9 mouse cellular contexts compared by ENCODE assay signal in the genomic region with DNA sequence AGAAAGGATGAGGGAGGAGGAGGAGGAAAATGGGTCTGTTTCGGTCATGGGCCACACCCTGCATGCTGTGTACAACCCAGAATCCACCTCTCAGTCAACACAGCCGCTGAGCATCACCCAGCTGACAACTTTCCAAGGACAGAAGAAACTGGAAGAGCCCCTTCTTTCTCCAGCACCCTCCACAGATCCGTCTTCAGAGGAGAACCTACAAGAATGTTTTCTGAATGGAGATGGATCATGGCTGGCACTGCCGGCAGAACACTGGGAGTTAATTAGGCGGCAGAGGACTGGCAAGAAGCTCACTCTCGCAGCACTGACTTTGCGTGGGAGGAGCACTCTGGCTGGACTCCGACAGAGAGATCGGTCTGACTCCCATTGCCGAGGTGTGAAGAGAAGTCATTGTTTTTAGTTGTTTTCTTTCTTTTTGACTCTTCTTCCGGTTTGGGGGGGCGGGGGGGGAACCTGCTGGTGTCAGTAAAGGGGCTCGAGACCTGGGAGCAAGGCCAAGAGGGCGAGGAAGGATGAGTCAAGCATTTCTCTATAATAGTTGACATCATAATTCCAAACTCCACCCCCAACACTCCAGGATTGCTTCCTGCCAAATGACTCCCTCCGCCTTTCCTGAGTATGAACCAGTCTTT. TPM values are rescaled to one million over a fixed set of nuclear protein-coding genes. Genes with fewer than 3 reads are reported as not detected.
DNase-seq lines count a peak whose midpoint lies in the region; ATAC-seq and TF ChIP-seq lines count a peak whose summit lies in the region.
"Had no signal": no experiment of that assay in that cellular context is flagged by ENCODE, and none has a peak within 500 bp of the region (broad histone marks: within the 10 kb centered on the region; RNA-seq: fewer than 3 reads in every experiment).

No protein-coding gene starts in this region.

- H3K79me2 ChIP-seq in liver, adult 2 months (ENCODE audit: control insufficient read depth, insufficient read depth, low read length), result peaks cover 11% of the 10 kb centered on the region

- no peaks in the 10 kb centered on the region for H3K9me3 ChIP-seq in liver, embryonic 11.5 days (ENCODE audit: control insufficient read depth, low read length)
- H3K9me3 ChIP-seq in lung, embryonic 16.5 days (ENCODE audit: control insufficient read depth, low read length), result no peaks in the 10 kb centered on the region
- no peaks in the 10 kb centered on the region for H3K9me3 ChIP-seq in hindbrain, embryonic 13.5 days

- TF ChIP-seq CTCF in liver, adult 2 months (IDR thresholded peaks at IDR 0.05; ENCODE audit: low read depth, low read length), result no peak

- H3K4me1 ChIP-seq in liver, adult 2 months (ENCODE audit: control insufficient read depth, insufficient read depth, low read length), result peaks cover 14% of the 10 kb centered on the region
- H3K4me1 ChIP-seq in liver, embryonic 11.5 days (replicated peaks; ENCODE audit: control insufficient read depth, insufficient read depth, low read length), result peaks cover 2% of the 10 kb centered on the region
- peaks cover 12% of the 10 kb centered on the region for H3K4me1 ChIP-seq in brown adipose tissue, adult 24 weeks (ENCODE audit: control insufficient read depth, insufficient read depth, insufficient read length, low read length)
- peaks cover 12% of the 10 kb centered on the region for H3K4me1 ChIP-seq in lung, embryonic 16.5 days (replicated peaks; ENCODE audit: control insufficient read depth, insufficient read depth, low read length)
- peaks cover 19% of the 10 kb centered on the region for H3K4me1 ChIP-seq in hindbrain, embryonic 13.5 days (replicated peaks)

- no peak overlapping the region for H3K27ac ChIP-seq in liver, adult 2 months (replicated peaks; ENCODE audit: insufficient read depth, low read depth, low read length)
- no peak overlapping the region for H3K27ac ChIP-seq in liver, embryonic 11.5 days (ENCODE audit: low read depth, low read length)
- no peak overlapping the region; the same call in 1 of the 2 replicates for H3K27ac ChIP-seq in brown adipose tissue, adult 24 weeks (replicated peaks; ENCODE audit: low read depth, low read length)
- H3K27ac ChIP-seq in lung, embryonic 16.5 days (ENCODE audit: low read length), result no peak overlapping the region
- no peak overlapping the region for H3K27ac ChIP-seq in hindbrain, embryonic 13.5 days
- H3K27ac ChIP-seq: macrophage had no signal

- DNase-seq in liver, adult 2 months (ENCODE audit: extremely low read depth, low read depth, low spot score), result peak; percentile 12
- no peak for DNase-seq in liver, embryonic 11.5 days (ENCODE audit: low spot score)
- DNase-seq in heart, postnatal 25 days (ENCODE audit: low spot score), result peak; percentile 47
- no peak for DNase-seq in embryo, embryonic 11 days

- 65% methylated on average over 15 of the region's 15 CpGs for WGBS in liver, adult 2 months
- 57% methylated on average over 14 of the region's 15 CpGs for WGBS in liver, embryonic 11.5 days
- 26% methylated on average over 15 of the region's 15 CpGs for WGBS in lung, embryonic 16.5 days
- WGBS in hindbrain, embryonic 13.5 days, result 54% methylated on average over 15 of the region's 15 CpGs

- no peak overlapping the region for H3K4me2 ChIP-seq in liver, embryonic 11.5 days
- H3K4me2 ChIP-seq in lung, embryonic 16.5 days (ENCODE audit: low read depth, low read length), result peak overlapping the region; percentile 42
- no peak overlapping the region for H3K4me2 ChIP-seq in hindbrain, embryonic 13.5 days

- no peaks in the 10 kb centered on the region for H3K36me3 ChIP-seq in liver, adult 2 months (ENCODE audit: control insufficient read depth, insufficient read depth, low read length)
- no peaks in the 10 kb centered on the region for H3K36me3 ChIP-seq in liver, embryonic 11.5 days (ENCODE audit: control insufficient read depth, insufficient read depth, low read length)
- H3K36me3 ChIP-seq in lung, embryonic 16.5 days (ENCODE audit: control insufficient read depth, insufficient read depth, low read length), result no peaks in the 10 kb centered on the region
- 0 out of 2 replicates have a peak, but pooled peaks cover 1% of the 10 kb centered on the region for H3K36me3 ChIP-seq in hindbrain, embryonic 13.5 days

- no peak overlapping the region for H3K9ac ChIP-seq in liver, adult 2 months (ENCODE audit: low read depth, low read length)
- H3K9ac ChIP-seq in liver, embryonic 11.5 days (ENCODE audit: low read depth, low read length), result no peak overlapping the region
- no peak overlapping the region for H3K9ac ChIP-seq in lung, embryonic 16.5 days (ENCODE audit: low read length)
- no peak overlapping the region for H3K9ac ChIP-seq in hindbrain, embryonic 13.5 days

- H3K27me3 ChIP-seq in liver, adult 2 months (ENCODE audit: control insufficient read depth, insufficient read depth, low read length), result no peaks in the 10 kb centered on the region
- no peaks in the 10 kb centered on the region for H3K27me3 ChIP-seq in liver, embryonic 11.5 days (replicated peaks; ENCODE audit: control insufficient read depth, insufficient read depth, low read length)
- H3K27me3 ChIP-seq in lung, embryonic 16.5 days (ENCODE audit: control insufficient read depth, insufficient read depth, low read depth, low read length), result no peaks in the 10 kb centered on the region
- H3K27me3 ChIP-seq in hindbrain, embryonic 13.5 days, result peaks cover 53% of the 10 kb centered on the region

- intact Hi-C loops in heart, postnatal 25 days (cut with DNase I), result no loop called here

- H3K4me3 ChIP-seq in liver, adult 2 months (ENCODE audit: insufficient read depth, low read depth, low read length), result no peak overlapping the region
- H3K4me3 ChIP-seq in liver, embryonic 11.5 days (ENCODE audit: low read depth, low read length), result no peak overlapping the region
- H3K4me3 ChIP-seq in brown adipose tissue, adult 24 weeks (ENCODE audit: insufficient read depth, low read depth, low read length), result 0 out of 2 replicates have a peak overlapping the region, but pooled peaks have one; percentile 16
- 0 out of 2 replicates have a peak overlapping the region, but pooled peaks have one; percentile 8 for H3K4me3 ChIP-seq in lung, embryonic 16.5 days (ENCODE audit: low read length)
- H3K4me3 ChIP-seq in hindbrain, embryonic 13.5 days, result no peak overlapping the region

- ATAC-seq in liver, embryonic 11.5 days (replicated peaks; ENCODE audit: low FRiP score), result no peak
- ATAC-seq in lung, embryonic 16.5 days (ENCODE audit: low read depth), result no peak
- ATAC-seq in hindbrain, embryonic 13.5 days (ENCODE audit: low FRiP score), result no peak
- no peak for ATAC-seq in CD4-positive, CD25-positive, alpha-beta regulatory T cell, adult 4 months

- no peak for TF ChIP-seq POLR2A in liver, adult 2 months (IDR thresholded peaks at IDR 0.05; ENCODE audit: extremely low read depth, insufficient read depth, low read length)

RNA-seq across cellular contexts. Expression of a gene that starts 2.2 kb away (rescaled TPM):
- total RNA-seq in liver, adult 2 months (2014; rRNA removed), result 11.7 and 20.5 TPM in 2 replicates
- polyA plus RNA-seq in liver, adult 2 months (2012; rRNA removed), result 3.0 and 3.2 TPM in 2 replicates
- polyA plus RNA-seq in liver, embryonic 11.5 days (2014; fragmentation: Nextera tagmentation; extraction: Ambion mirVana), result 32.7 and 33.2 TPM in 2 replicates
- polyA plus RNA-seq in brown adipose tissue, adult 24 weeks (2012; ENCODE audit: insufficient read depth, insufficient read length, missing spikeins), result 16.5 and 18.5 TPM in 2 replicates
- total RNA-seq in heart, postnatal 25 days (2021), result 10 to 100 TPM; 20.5 to 23.2 TPM
- polyA plus RNA-seq in lung, embryonic 16.5 days (2015; fragmentation: Nextera tagmentation; extraction: Ambion mirVana), result 24.9 and 30.5 TPM in 2 replicates
- 34.7 and 39.0 TPM in 2 replicates for polyA plus RNA-seq in hindbrain, embryonic 13.5 days (2015; fragmentation: Nextera tagmentation; extraction: Ambion mirVana)
- 1 to 10 TPM; 7.2 to 9.1 TPM for polyA plus RNA-seq in CD4-positive, CD25-positive, alpha-beta regulatory T cell, adult 4 months (2017; shearing (Covaris generic))

RNA-seq across cellular contexts. Expression of a gene that starts 28.6 kb away (rescaled TPM):
- not detected in 2 replicates for total RNA-seq in liver, adult 2 months (2014; rRNA removed)
- not detected in 2 replicates for polyA plus RNA-seq in liver, adult 2 months (2012; rRNA removed)
- polyA plus RNA-seq in liver, embryonic 11.5 days (2014; fragmentation: Nextera tagmentation; extraction: Ambion mirVana), result not detected in 2 replicates
- not detected in 2 replicates for polyA plus RNA-seq in brown adipose tissue, adult 24 weeks (2012; ENCODE audit: insufficient read depth, insufficient read length, missing spikeins)
- total RNA-seq in heart, postnatal 25 days (2021), result not detected
- polyA plus RNA-seq in lung, embryonic 16.5 days (2015; fragmentation: Nextera tagmentation; extraction: Ambion mirVana), result not detected in 2 replicates
- polyA plus RNA-seq in hindbrain, embryonic 13.5 days (2015; fragmentation: Nextera tagmentation; extraction: Ambion mirVana), result 1.1 and 1.2 TPM in 2 replicates
- not detected for polyA plus RNA-seq in CD4-positive, CD25-positive, alpha-beta regulatory T cell, adult 4 months (2017; shearing (Covaris generic))
- polyA plus RNA-seq: macrophage had no signal

Comparison
In these comparisons a context has a peak if more than half of its experiments do, and no peak if none do; other contexts are left out.
1. DNase-seq: peak in liver, adult 2 months (single experiment) and heart, postnatal 25 days (single experiment); none in liver, embryonic 11.5 days (single experiment) and embryo, embryonic 11 days (single experiment).
2. H3K4me3 ChIP-seq: peak in brown adipose tissue, adult 24 weeks (single experiment) and lung, embryonic 16.5 days (single experiment); none in liver, adult 2 months (single experiment), liver, embryonic 11.5 days (single experiment) and hindbrain, embryonic 13.5 days (single experiment).